Mouse (Mus musculus) embryonic stem cell, embryonic (primary cell): Measurements from ENCODE around the gene Erc1.

Source experiments
- CTCF ChIA-PET, 4 experiments: fragments of 300-600 bp in 2 of 4; fragments of 350-600 bp in 2 of 4; sonication (Branson Sonifier 250); formaldehyde crosslinking; loops; one replicate each; lab custom pipeline; 2022; ENCODE audit warnings: inconsistent platforms in 2 of 4; lab: Charles Lee
- POLR2A ChIA-PET, 4 experiments: fragments of 300-600 bp in 2 of 4; fragments of 350-600 bp in 2 of 4; sonication (Branson Sonifier 250); formaldehyde crosslinking; loops; one replicate each; lab custom pipeline; 2022; ENCODE audit warnings: antibody characterized with exemption in 4 of 4, inconsistent platforms in 1 of 4; lab: Charles Lee

Erc1 gene

GRCm38 (mm10) chr6:119521482-119521900, 326.5 kb downstream of the Erc1 start:
- ChIA-PET POLR2A (no interaction called here), CTCF (interaction anchor here in 2 of 4 experiments (0.6 to 0.7 kb wide), 3 partner anchors 72 to 1638 kb away, joined by 3 read pairs; no protein-coding TSS in a partner anchor)
